Comparison of ENCODE assay signal across 8 mouse cellular contexts in genomic region chr3:34648105-34648832, GRCm38 (mm10). TPM values are rescaled to one million over a fixed set of nuclear protein-coding genes. Genes with fewer than 3 reads are reported as not detected.
A peak's percentile ranks its signal among the peaks of the same experiment; 100 is the strongest.
DNase-seq lines count a peak whose midpoint lies in the region; ATAC-seq and TF ChIP-seq lines count a peak whose summit lies in the region.

No protein-coding gene starts in this region.

- DNase-seq in heart, postnatal 36 days, result no peak
- DNase-seq in ES-CJ7 (ENCODE audit: low read depth, low spot score), result peak; percentile 72
- no peak for DNase-seq in urinary bladder, postnatal 25 days (ENCODE audit: low spot score)
- no peak for DNase-seq in cerebellum, adult 2 months

- peak overlapping the region; percentile 90 for H3K4me2 ChIP-seq in heart, embryonic 12.5 days
- peak overlapping the region; percentile 56 for H3K4me2 ChIP-seq in forebrain, embryonic 16.5 days (ENCODE audit: low read length)
- H3K4me2 ChIP-seq in midbrain, embryonic 12.5 days (replicated peaks), result peak overlapping the region; percentile 88

- intact Hi-C loops in heart, postnatal 36 days (cut with DNase I), result loop anchor here (5.0 kb wide), 1 partner anchor 674 kb away; no protein-coding TSS in a partner anchor

- no peak overlapping the region for H3K27ac ChIP-seq in heart, embryonic 12.5 days (ENCODE audit: poor library complexity, severe bottlenecking)
- peak overlapping the region; percentile 80 for H3K27ac ChIP-seq in forebrain, embryonic 16.5 days (ENCODE audit: low read length)
- H3K27ac ChIP-seq in midbrain, embryonic 12.5 days (replicated peaks), result peak overlapping the region; percentile 97
- H3K27ac ChIP-seq in cerebellum, adult 2 months (ENCODE audit: insufficient read depth, low read length), result no peak overlapping the region

- no peak for ATAC-seq in heart, embryonic 12.5 days (ENCODE audit: insufficient number of reproducible peaks, low FRiP score)
- no peak for ATAC-seq in forebrain, embryonic 16.5 days
- no peak for ATAC-seq in midbrain, embryonic 12.5 days (ENCODE audit: low FRiP score, low read depth)
- no peak for ATAC-seq in erythroid progenitor cell, adult 5-6 weeks (replicated peaks; ENCODE audit: low FRiP score, poor library complexity, severe bottlenecking)

- WGBS in heart, embryonic 12.5 days, result 5% methylated on average over 19 of the region's 19 CpGs
- WGBS in forebrain, embryonic 16.5 days, result under 1% methylated on average over 19 of the region's 19 CpGs
- WGBS in midbrain, embryonic 12.5 days, result 1% methylated on average over 19 of the region's 19 CpGs
- 29% methylated on average over 19 of the region's 19 CpGs for WGBS in cerebellum, adult 2 months

- no peak for TF ChIP-seq POLR2A in cerebellum, adult 2 months (IDR thresholded peaks at IDR 0.05; ENCODE audit: borderline replicate concordance, insufficient read depth, low read length)

- peaks cover 76% of the 10 kb centered on the region for H3K27me3 ChIP-seq in heart, embryonic 12.5 days (replicated peaks)
- H3K27me3 ChIP-seq in forebrain, embryonic 16.5 days (replicated peaks; ENCODE audit: control insufficient read depth, insufficient read depth, low read length), result no peaks in the 10 kb centered on the region
- peaks cover 11% of the 10 kb centered on the region; the same call in 1 of the 2 replicates for H3K27me3 ChIP-seq in midbrain, embryonic 12.5 days
- peaks cover 5% of the 10 kb centered on the region; the same call in 1 of the 2 replicates for H3K27me3 ChIP-seq in cerebellum, adult 2 months (ENCODE audit: control insufficient read depth, insufficient read depth, low read length)

- peaks cover 25% of the 10 kb centered on the region for H3K4me1 ChIP-seq in heart, embryonic 12.5 days (replicated peaks)
- H3K4me1 ChIP-seq in forebrain, embryonic 16.5 days (replicated peaks; ENCODE audit: control insufficient read depth, insufficient read depth, low read length), result peaks cover 41% of the 10 kb centered on the region
- peaks cover 45% of the 10 kb centered on the region for H3K4me1 ChIP-seq in midbrain, embryonic 12.5 days
- peaks cover 8% of the 10 kb centered on the region for H3K4me1 ChIP-seq in cerebellum, adult 2 months (ENCODE audit: control insufficient read depth, insufficient read depth, low read length)

- H3K9ac ChIP-seq in heart, embryonic 12.5 days, result no peak overlapping the region
- H3K9ac ChIP-seq in forebrain, embryonic 16.5 days (replicated peaks; ENCODE audit: low read depth, low read length), result peak overlapping the region; percentile 57
- peak overlapping the region; percentile 80 for H3K9ac ChIP-seq in midbrain, embryonic 12.5 days (replicated peaks)

- H3K36me3 ChIP-seq in heart, embryonic 12.5 days, result no peaks in the 10 kb centered on the region
- no peaks in the 10 kb centered on the region for H3K36me3 ChIP-seq in forebrain, embryonic 16.5 days (ENCODE audit: control insufficient read depth, insufficient read depth)
- H3K36me3 ChIP-seq in midbrain, embryonic 12.5 days, result no peaks in the 10 kb centered on the region

- no peak for TF ChIP-seq CTCF in cerebellum, adult 2 months (IDR thresholded peaks at IDR 0.05; ENCODE audit: borderline replicate concordance, insufficient read depth, low read depth, low read length)

- H3K4me3 ChIP-seq in heart, embryonic 12.5 days, result peak overlapping the region; percentile 54
- peak overlapping the region; percentile 68 for H3K4me3 ChIP-seq in forebrain, embryonic 16.5 days (replicated peaks; ENCODE audit: low read length)
- H3K4me3 ChIP-seq in midbrain, embryonic 12.5 days, result peak overlapping the region; percentile 76
- H3K4me3 ChIP-seq in cerebellum, adult 2 months (replicated peaks; ENCODE audit: insufficient read depth, low read depth, low read length), result no peak overlapping the region

- H3K9me3 ChIP-seq in heart, embryonic 12.5 days (replicated peaks), result no peaks in the 10 kb centered on the region
- no peaks in the 10 kb centered on the region for H3K9me3 ChIP-seq in forebrain, embryonic 16.5 days (ENCODE audit: control insufficient read depth, low read length)
- no peaks in the 10 kb centered on the region for H3K9me3 ChIP-seq in midbrain, embryonic 12.5 days

RNA-seq across cellular contexts. Expression of gene Sox2, which starts 1.9 kb away (rescaled TPM):
- 0.34 and 0.68 TPM in 2 replicates for polyA plus RNA-seq in heart, embryonic 12.5 days (2016; fragmentation: Nextera tagmentation; extraction: Ambion mirVana)
- total RNA-seq in heart, postnatal 36 days (2021), result under 1 TPM in 1 of 2 experiments, not detected in 1; 0.16 TPM
- polyA plus RNA-seq in forebrain, embryonic 16.5 days (2015; fragmentation: Nextera tagmentation; extraction: Ambion mirVana), result 20.8 and 24.0 TPM in 2 replicates
- polyA plus RNA-seq in midbrain, embryonic 12.5 days (2016; fragmentation: Nextera tagmentation; extraction: Ambion mirVana), result 49.5 and 61.1 TPM in 2 replicates
- not detected in 2 replicates for total RNA-seq in erythroid progenitor cell, adult 5-6 weeks (2015; ENCODE audit: low replicate concordance)
- total RNA-seq in erythroid progenitor cell, adult 5-6 weeks (2017; ENCODE audit: low replicate concordance), result not detected in 2 replicates
- polyA plus RNA-seq in cerebellum, adult 2 months (2012; rRNA removed), result 24.5 and 26.5 TPM in 2 replicates

Comparison
In these comparisons a context has a peak if more than half of its experiments do, and no peak if none do; other contexts are left out.
1. H3K27ac ChIP-seq: peak in forebrain, embryonic 16.5 days (single experiment) and midbrain, embryonic 12.5 days (single experiment); none in heart, embryonic 12.5 days (single experiment) and cerebellum, adult 2 months (single experiment).
2. RNA of gene Sox2, which starts 1.9 kb away (polyA plus RNA-seq): 49.5 to 61.1 TPM in midbrain, embryonic 12.5 days, 24.5 to 26.5 TPM in cerebellum, adult 2 months and 20.8 to 24.0 TPM in forebrain, embryonic 16.5 days; 0.34 to 0.68 TPM in heart, embryonic 12.5 days; every median in the first group is over 10 times any median in the second.
3. Peak in every context shown above with its lines, with median percentiles within 50 percentile points of each other: H3K4me2 ChIP-seq.